Mouse (Mus musculus): ENCODE data around the gene Rnf121.

Gene Rnf121

GRCm38 (mm10) chr7:101999461-102000151 is 65.7 kb downstream of the Rnf121 start:
- no peak for DNase-seq (ENCODE audit: low read depth)

GRCm38 (mm10) chr7:101998194-101998927 is 66.9 kb downstream of the Rnf121 start:
- DNase-seq (ENCODE audit: low read depth) = peak; percentile 75

- no peak for DNase-seq (ENCODE audit: low read depth)
These were observed 71.0 kb downstream of the Rnf121 start for GRCm38 (mm10) chr7:101994241-101994640.

- DNase-seq (ENCODE audit: low read depth) = no peak
These were observed 80.2 kb downstream of the Rnf121 start for GRCm38 (mm10) chr7:101985081-101985480.

GRCm38 (mm10) chr7:101982735-101983134 is 82.5 kb downstream of the Rnf121 start:
- DNase-seq (ENCODE audit: low read depth) = no peak

- DNase-seq (ENCODE audit: low read depth) = no peak
These were observed 90.8 kb downstream of the Rnf121 start for GRCm38 (mm10) chr7:101974505-101974904.

- peak; percentile 72 for DNase-seq (ENCODE audit: low read depth)
These were observed 91.5 kb downstream of the Rnf121 start for GRCm38 (mm10) chr7:101973730-101974129.

- no peak for DNase-seq (ENCODE audit: low read depth)
These were observed 93.5 kb downstream of the Rnf121 start for GRCm38 (mm10) chr7:101971721-101972120.

GRCm38 (mm10) chr7:101970821-101971461 is 94.3 kb downstream of the Rnf121 start:
- peak; percentile 87 for DNase-seq (ENCODE audit: low read depth)

GRCm38 (mm10) chr7:101970429-101970775 is 94.9 kb downstream of the Rnf121 start:
- DNase-seq (ENCODE audit: low read depth) = peak; percentile 94

GRCm38 (mm10) chr7:101969694-101970428 is 95.4 kb downstream of the Rnf121 start:
- DNase-seq (ENCODE audit: low read depth) = peak; percentile 85

All from 416B (cell line).